Mouse (Mus musculus): Measurements from ENCODE around the gene Krtap29-1.

- TF ChIP-seq POLR2A (IDR thresholded peaks at IDR 0.05; ENCODE audit: borderline replicate concordance, extremely low read depth, insufficient read depth, insufficient read length, poor library complexity, severe bottlenecking) (no peak), CTCF (IDR thresholded peaks at IDR 0.05; ENCODE audit: borderline replicate concordance, extremely low read depth, insufficient read depth, insufficient read length) (no peak)
These were observed 11.7 kb upstream of the Krtap29-1 start for GRCm38 (mm10) chr11:99990571-99990970.

All from brain, embryonic 14.5 days (tissue).